Mouse (Mus musculus) monocyte, adult 2 months (primary cell): ENCODE measurements around the gene Slc2a9.

Source experiments
- DNase-seq, 2 experiments: peaks; one replicate each; pipeline ENCODE4 v3.0.0; 2022; ENCODE audit warnings: low spot score in 2 of 2, low read depth in 1 of 2

The Slc2a9 gene

GRCm38 (mm10) chr5:38301761-38302411 is 201.1 kb downstream of the Slc2a9 start:
- DNase-seq = no peak
